Mouse (Mus musculus): ENCODE results near the gene Sh3d19. TPM values are rescaled to one million over a fixed set of nuclear protein-coding genes. Genes with fewer than 3 reads are reported as not detected.

Gene Sh3d19
- total and polyA plus RNA-seq, 3 experiments, result 0.16 to 0.76 (median 0.33) TPM

GRCm38 (mm10) chr3:86136936-86137574 lies 166.1 kb downstream of the Sh3d19 start:
- Histone ChIP-seq H3K4me2 (ENCODE audit: insufficient read depth, low read depth, poor library complexity, severe bottlenecking) (no peak overlapping the region), H3K27me3 (replicated peaks) (no peaks in the 10 kb centered on the region), H3K4me1 (ENCODE audit: control insufficient read depth in 1 of 2, insufficient read depth in 2 of 2) (peaks cover 2 to 26% of the 10 kb centered on the region in 2 experiments; a peak in 3 of 4 replicates), H3K79me2 (replicated peaks; ENCODE audit: control insufficient read depth, extremely low read depth, insufficient read depth, poor library complexity, severe bottlenecking) (peaks cover 29% of the 10 kb centered on the region), H3K9ac (ENCODE audit: insufficient read depth, low read depth) (no peak overlapping the region), H3K4me3 (replicated peaks in 1 of 3; ENCODE audit: low read depth in 2 of 3, low read length in 2 of 3, poor library complexity in 1 of 3) (no peak overlapping the region), H3K9me3 (replicated peaks; ENCODE audit: low read length) (no peaks in the 10 kb centered on the region), H3K36me3 (replicated peaks in 1 of 2; ENCODE audit: control insufficient read depth in 1 of 2, insufficient read depth in 1 of 2, low read length in 1 of 2) (peaks cover 46 to 68% of the 10 kb centered on the region in 2 experiments), H3K27ac (ENCODE audit: insufficient read depth, low read depth) (no peak overlapping the region)
- dilution Hi-C loops (cut with MboI; ENCODE audit: extremely low pct_ligation_motif_present, extremely low pct_unique_long_range_greater_than_20kb, low sequenced_read_pairs) (no loop called here), in situ Hi-C loops (cut with MboI; ENCODE audit: low pct_ligation_motif_present, low pct_unique_long_range_greater_than_20kb, low sequenced_read_pairs) (no loop called here)
- no peak for TF ChIP-seq MAX (IDR thresholded peaks at IDR 0.05; ENCODE audit: low read length)
- TF ChIP-seq SMC3 (IDR thresholded peaks at IDR 0.05; ENCODE audit: low read depth, low read length), result no peak
- TF ChIP-seq NELFE (IDR thresholded peaks at IDR 0.05; ENCODE audit: low read depth, low read length), result no peak
- TF ChIP-seq TBP (conservative IDR thresholded peaks at IDR 0.05; ENCODE audit: low read depth, low read length), result no peak
- TF ChIP-seq ZMIZ1 (IDR thresholded peaks at IDR 0.05; ENCODE audit: low read depth, low read length), result peak; percentile 57
- no peak for TF ChIP-seq JUND (conservative IDR thresholded peaks at IDR 0.05; ENCODE audit: low read depth, low read length)
- TF ChIP-seq USF1 (IDR thresholded peaks at IDR 0.05; ENCODE audit: low read depth, low read length), result no peak
- TF ChIP-seq POLR2AphosphoS2 (IDR thresholded peaks at IDR 0.05; ENCODE audit: low read depth, low read length), result peak; percentile 22; the same call in 1 of the 2 replicates
- no peak for TF ChIP-seq UBTF (IDR thresholded peaks at IDR 0.05; ENCODE audit: low read depth, low read length)
- no peak for TF ChIP-seq MYC (IDR thresholded peaks at IDR 0.05; ENCODE audit: low read depth, low read length)
- TF ChIP-seq RAD21 (IDR thresholded peaks at IDR 0.05; ENCODE audit: low read depth, low read length), result no peak
- no peak for TF ChIP-seq EP300 (IDR thresholded peaks at IDR 0.05; ENCODE audit: low read length)
- no peak; a peak in 1 of 4 replicates for TF ChIP-seq CTCF (conservative IDR thresholded peaks at IDR 0.05 in 1 of 2, IDR thresholded peaks at IDR 0.05 in 1 of 2; ENCODE audit: low read depth in 2 of 2, low read length in 2 of 2)
- no peak for TF ChIP-seq SIN3A (IDR thresholded peaks at IDR 0.05; ENCODE audit: low read length)
- no peak for TF ChIP-seq IRF4 (IDR thresholded peaks at IDR 0.05; ENCODE audit: low read depth, low read length)
- 0 out of 2 replicates have a peak, but pooled peaks have one; percentile 31 for TF ChIP-seq CHD2 (IDR thresholded peaks at IDR 0.05; ENCODE audit: low read length)
- no peak for TF ChIP-seq TCF12 (IDR thresholded peaks at IDR 0.05; ENCODE audit: low read depth, low read length)
- TF ChIP-seq POLR2A (IDR thresholded peaks at IDR 0.05; ENCODE audit: low read depth, low read length), result peak; percentile 48; the same call in 1 of the 2 replicates
- TF ChIP-seq ETS1 (conservative IDR thresholded peaks at IDR 0.05; ENCODE audit: low read depth, low read length), result no peak
- no peak for TF ChIP-seq GABPA (IDR thresholded peaks at IDR 0.05; ENCODE audit: insufficient replicate concordance, low read depth, low read length)
- TF ChIP-seq KAT2A (IDR thresholded peaks at IDR 0.05; ENCODE audit: insufficient replicate concordance, low read length), result no peak
- TF ChIP-seq ZNF384 (IDR thresholded peaks at IDR 0.05; ENCODE audit: low read depth, low read length), result no peak
- TF ChIP-seq RCOR1 (conservative IDR thresholded peaks at IDR 0.05; ENCODE audit: low read depth, low read length), result no peak
- DNase-seq (ENCODE audit: extremely low read depth), result no peak
